Mouse (Mus musculus) olfactory bulb, adult 2 months (tissue): ENCODE results near the gene Sesn3.

ENCODE experiments used
- CTCF ChIP-seq: fragments of 200-500 bp; IDR thresholded peaks from 2 replicates; pipeline ENCODE4 v1.5.1; 2012; ENCODE audit warnings: low read depth, mild to moderate bottlenecking, low read length, moderate library complexity; ENCODE audit not compliant: insufficient read depth
- POLR2A ChIP-seq: fragments of 200-500 bp; IDR thresholded peaks from 2 replicates; pipeline ENCODE4 v1.6.1; 2012; ENCODE audit warnings: mild to moderate bottlenecking, low read depth, low read length, moderate library complexity; ENCODE audit not compliant: insufficient read depth

- TF ChIP-seq CTCF (no peak), POLR2A (no peak)
Observed at GRCm38 (mm10) chr9:14285036-14285435, 10.2 kb downstream of the Sesn3 start.
